Mouse (Mus musculus) megakaryocyte, adult 5-6 weeks (primary cell): ENCODE results near the gene Gm33543. TPM values are rescaled to one million over a fixed set of nuclear protein-coding genes. Genes with fewer than 3 reads are reported as not detected.

Experiments
- ATAC-seq: 2 replicates; pipeline ENCODE4 v1.8.0; 2016; ENCODE audit warnings: mild to moderate bottlenecking, inconsistent platforms; ENCODE audit not compliant: poor library complexity, severe bottlenecking
- total RNA-seq, 2 experiments: library from RNA; stranded (forward) in 1 of 2; stranded (reverse) in 1 of 2; fragments of 153-499, 151-499 nt in 1 of 2; fragments of 221-1000, 200-1000 nt in 1 of 2; gene quantifications; 2 replicates each; pipeline versions ENCODE4 v1.2.3 to v1.2.4; 2015 to 2017

The Gm33543 gene
- total RNA-seq (2015) (not detected in 2 replicates), total RNA-seq (2017) (not detected in 2 replicates)

- no peak for ATAC-seq
Measured at GRCm38 (mm10) chr10:95842789-95843637, at the start of gene Gm33543. TSS of gene Gm33543 (minus strand) at chr10:95842930.

GRCm38 (mm10) chr10:95892132-95892531, 49.4 kb upstream of the Gm33543 start:
- ATAC-seq, result no peak

- ATAC-seq, result no peak
Measured at GRCm38 (mm10) chr10:95891214-95891960, 48.7 kb upstream of the Gm33543 start.

GRCm38 (mm10) chr10:95883761-95884517, 41.2 kb upstream of the Gm33543 start:
- ATAC-seq, result no peak

GRCm38 (mm10) chr10:95882036-95882435, 39.3 kb upstream of the Gm33543 start:
- no peak for ATAC-seq

- ATAC-seq, result peak; percentile 96
Measured at GRCm38 (mm10) chr10:95879983-95880934, 37.5 kb upstream of the Gm33543 start.

- ATAC-seq, result peak; percentile 83
Measured at GRCm38 (mm10) chr10:95870782-95871181, 28.1 kb upstream of the Gm33543 start.

GRCm38 (mm10) chr10:95868348-95868747, 25.6 kb upstream of the Gm33543 start:
- ATAC-seq, result no peak

- ATAC-seq, result peak; percentile 75
Measured at GRCm38 (mm10) chr10:95867596-95867995, 24.9 kb upstream of the Gm33543 start.

- no peak for ATAC-seq
Measured at GRCm38 (mm10) chr10:95864349-95865124, 21.8 kb upstream of the Gm33543 start.

GRCm38 (mm10) chr10:95862664-95863063, 19.9 kb upstream of the Gm33543 start:
- ATAC-seq, result no peak

GRCm38 (mm10) chr10:95858164-95858563, 15.4 kb upstream of the Gm33543 start:
- peak; percentile 95 for ATAC-seq

GRCm38 (mm10) chr10:95855411-95855810, 12.7 kb upstream of the Gm33543 start:
- ATAC-seq, result no peak

- ATAC-seq, result peak; percentile 38; the same call in 1 of the 2 replicates
Measured at GRCm38 (mm10) chr10:95850504-95850903, 7.8 kb upstream of the Gm33543 start.

GRCm38 (mm10) chr10:95846739-95847138, 4.0 kb upstream of the Gm33543 start:
- no peak for ATAC-seq

GRCm38 (mm10) chr10:95846281-95846680, 3.6 kb upstream of the Gm33543 start:
- ATAC-seq, result no peak

- ATAC-seq, result peak; percentile 82
Measured at GRCm38 (mm10) chr10:95843878-95844277, 1.1 kb upstream of the Gm33543 start.

- ATAC-seq, result no peak
Measured at GRCm38 (mm10) chr10:95841241-95841640, 1.5 kb downstream of the Gm33543 start.

GRCm38 (mm10) chr10:95839803-95840202, 2.9 kb downstream of the Gm33543 start:
- no peak for ATAC-seq
